Mouse (Mus musculus) lung, postnatal 0 days (tissue): ENCODE measurements around the gene Gemin7. TPM values are rescaled to one million over a fixed set of nuclear protein-coding genes. Genes with fewer than 3 reads are reported as not detected.

ENCODE experiments used
- ATAC-seq: fragments of 200-750 bp; cut with Nextera tagmentation; 2 replicates; pipeline ENCODE4 v1.8.0; 2017; ENCODE audit warnings: moderate library complexity
- DNase-seq: peaks from one replicate; pipeline ENCODE4 v3.0.0-alpha.2; 2016; ENCODE audit warnings: low spot score
- H3K27ac ChIP-seq: fragments of 300-500 bp; sonication (generic); 2 replicates; pipeline ENCODE4 v1.5.1; 2014; ENCODE audit warnings: antibody characterized with exemption, mild to moderate bottlenecking, low read length, mixed read lengths
- H3K27me3 ChIP-seq: fragments of 300-500 bp; sonication (generic); replicated peaks from 2 replicates; pipeline ENCODE4 v1.6.1; 2014; ENCODE audit warnings: low read length, mixed read lengths; ENCODE audit not compliant: insufficient read depth
- H3K36me3 ChIP-seq: fragments of 300-500 bp; sonication (generic); 2 replicates; pipeline ENCODE4 v1.6.1; 2014; ENCODE audit warnings: low read length, mixed read lengths; ENCODE audit not compliant: insufficient read depth
- H3K4me1 ChIP-seq: fragments of 300-500 bp; sonication (generic); 2 replicates; pipeline ENCODE4 v1.6.1; 2014; ENCODE audit warnings: antibody characterized with exemption, low read depth, low read length, mixed read lengths; ENCODE audit not compliant: insufficient read depth
- H3K4me2 ChIP-seq: fragments of 300-500 bp; sonication (generic); replicated peaks from 2 replicates; pipeline ENCODE4 v1.6.1; 2014; ENCODE audit warnings: low read depth, mild to moderate bottlenecking, low read length, moderate library complexity, mixed read lengths
- H3K4me3 ChIP-seq: fragments of 300-500 bp; sonication (generic); 2 replicates; pipeline ENCODE4 v1.5.1; 2014; ENCODE audit warnings: low read depth, low read length
- H3K9ac ChIP-seq: fragments of 300-500 bp; sonication (generic); replicated peaks from 2 replicates; pipeline ENCODE4 v1.6.1; 2014; ENCODE audit warnings: low read depth, mild to moderate bottlenecking
- H3K9me3 ChIP-seq: fragments of 300-500 bp; sonication (generic); 2 replicates; pipeline ENCODE4 v1.6.1; 2016; ENCODE audit warnings: low read length, mixed read lengths
- CTCF ChIP-seq: IDR thresholded peaks from 2 replicates; pipeline ENCODE4 v1.5.1; 2016; ENCODE audit warnings: antibody characterized with exemption, mild to moderate bottlenecking
- EP300 ChIP-seq: IDR thresholded peaks from 2 replicates; pipeline ENCODE4 v1.6.1; 2016; ENCODE audit warnings: antibody characterized with exemption, mild to moderate bottlenecking, control low read depth
- WGBS: fragments of 180-500 bp; shearing (Covaris S2); extraction: QIAGEN DNeasy Blood & Tissue Kit; methylation state at CpG from one replicate; pipeline ENCODE4 v1.1.7; 2014; 5-methylcytosine and 5-hydroxymethylcytosine counted together
- polyA plus RNA-seq: library from polyadenylated mRNA; unstranded; fragments of >200 nt; fragmentation: Nextera tagmentation; extraction: Ambion mirVana; gene quantifications from 2 replicates; pipeline ENCODE4 v1.2.1, GENCODE M21; 2015

The Gemin7 gene
- polyA plus RNA-seq = 161 and 163 TPM in 2 replicates

DNA sequence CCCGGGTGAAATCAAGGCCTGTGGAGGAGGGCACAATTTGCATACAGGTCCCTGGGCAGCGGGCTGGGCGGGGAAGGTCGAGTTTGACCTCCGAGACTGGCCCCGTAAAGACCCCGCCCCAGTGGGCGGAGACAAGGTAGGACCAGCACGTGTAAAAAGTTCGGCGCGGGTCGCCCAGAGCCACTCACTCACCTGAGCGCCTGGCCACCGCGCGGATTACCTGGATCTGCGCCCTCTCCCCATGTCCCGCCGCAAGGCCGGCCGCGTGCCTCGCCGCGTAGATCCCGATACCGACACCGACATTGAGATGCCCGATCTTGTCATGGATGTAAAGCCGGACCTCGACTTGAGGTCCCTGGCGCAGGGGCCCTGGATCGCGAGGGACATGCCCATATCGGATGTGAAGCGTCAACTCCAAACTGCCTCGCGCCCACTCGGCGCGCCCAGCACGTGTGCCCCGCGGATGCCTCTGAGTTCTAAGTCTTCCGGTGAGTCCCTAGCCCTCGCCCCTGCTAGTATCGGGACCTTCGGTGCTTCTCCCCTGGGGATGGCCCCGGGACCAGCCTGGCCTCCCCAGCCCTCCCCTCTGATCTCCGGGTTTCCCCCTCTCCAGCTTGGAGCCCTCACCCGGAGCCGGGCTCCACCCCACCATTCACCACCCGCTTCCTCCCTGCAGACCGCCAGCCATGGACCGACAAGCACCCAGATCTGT is at the start of gene Gemin7, which contains the start of gene Zfp296:
TSS of gene Gemin7 (minus strand) at position 455 of the 712 bp plus-strand sequence.
TSS of gene Zfp296 (plus strand) at position 147 of the 712 bp plus-strand sequence.
- H3K27me3 ChIP-seq = peaks cover 8% of the 10 kb centered on the region
- H3K4me3 ChIP-seq = peak within 1 kb of the TSS; percentile 43
- H3K36me3 ChIP-seq = peaks cover under 1% of the 10 kb centered on the region; the same call in 1 of the 2 replicates
- 0 out of 2 replicates have a peak within 1 kb of the TSS, but pooled peaks have one; percentile 5 for H3K9ac ChIP-seq
- H3K4me1 ChIP-seq = peaks cover 3% of the 10 kb centered on the region; the same call in 1 of the 2 replicates
- no peak for TF ChIP-seq EP300
- no peak for TF ChIP-seq CTCF
- H3K27ac ChIP-seq = no peak within 1 kb of the TSS
- ATAC-seq (no peak), DNase-seq (peak; percentile 20)
- H3K9me3 ChIP-seq = no peaks in the 10 kb centered on the region
- peak within 1 kb of the TSS; percentile 54 for H3K4me2 ChIP-seq
- WGBS = 2% methylated on average over 54 of the region's 56 CpGs

DNA sequence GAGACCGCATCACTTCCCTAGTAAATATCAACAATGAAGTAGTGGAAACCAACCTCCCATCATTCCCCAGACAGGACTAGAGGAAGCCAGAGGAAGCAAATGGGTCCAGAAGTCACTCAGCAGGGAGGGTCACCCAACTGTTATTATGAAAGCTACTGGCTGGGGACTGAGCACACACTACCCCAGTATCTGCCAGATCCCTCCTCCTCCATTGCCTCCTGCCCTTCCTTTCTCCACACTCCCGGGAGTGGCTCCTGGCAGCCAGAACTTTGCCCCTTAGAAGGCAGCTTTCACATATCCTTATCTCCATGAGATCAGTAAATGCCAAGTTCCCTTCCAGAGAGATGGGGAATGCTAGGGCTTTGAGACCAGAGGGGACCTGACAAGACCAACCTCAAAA is 46.0 kb upstream of the Gemin7 start:
- H3K4me3 ChIP-seq = no peak overlapping the region
- WGBS = 62% methylated on average over 2 of the region's 2 CpGs
- TF ChIP-seq EP300 = no peak
- no peak for TF ChIP-seq CTCF

DNA sequence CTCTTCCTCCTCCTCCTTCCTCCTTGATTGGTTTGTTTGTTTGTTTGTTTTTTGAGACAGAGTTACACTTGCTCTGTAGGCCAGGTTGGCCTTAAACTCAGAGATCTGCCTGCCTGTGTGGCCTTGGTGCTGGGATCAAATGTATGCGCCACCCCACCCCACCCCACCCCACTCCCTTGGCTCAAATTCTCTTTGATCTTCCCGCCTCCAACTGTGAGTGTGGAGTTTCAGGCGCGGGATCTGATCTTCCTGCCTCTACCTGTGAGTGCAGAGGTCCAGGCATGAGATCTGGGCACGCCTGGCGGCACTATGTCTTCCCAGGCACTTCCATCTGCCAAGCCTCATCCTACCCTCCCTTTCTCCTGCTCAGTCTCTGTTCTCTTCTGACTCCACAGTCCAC is 44.8 kb upstream of the Gemin7 start:
- 37% methylated on average over 6 of the region's 6 CpGs for WGBS
- TF ChIP-seq CTCF = no peak
- no peak for TF ChIP-seq EP300
- ATAC-seq = no peak

More for the DNA sequence above, 46.0 kb upstream of the Gemin7 start:
- Histone ChIP-seq H3K4me1 (no peaks in the 10 kb centered on the region), H3K27me3 (no peaks in the 10 kb centered on the region), H3K27ac (no peak overlapping the region), H3K9ac (no peak overlapping the region), H3K36me3 (no peaks in the 10 kb centered on the region), H3K4me2 (no peak overlapping the region), H3K9me3 (no peaks in the 10 kb centered on the region)
- DNase-seq = no peak
- ATAC-seq = no peak

DNA sequence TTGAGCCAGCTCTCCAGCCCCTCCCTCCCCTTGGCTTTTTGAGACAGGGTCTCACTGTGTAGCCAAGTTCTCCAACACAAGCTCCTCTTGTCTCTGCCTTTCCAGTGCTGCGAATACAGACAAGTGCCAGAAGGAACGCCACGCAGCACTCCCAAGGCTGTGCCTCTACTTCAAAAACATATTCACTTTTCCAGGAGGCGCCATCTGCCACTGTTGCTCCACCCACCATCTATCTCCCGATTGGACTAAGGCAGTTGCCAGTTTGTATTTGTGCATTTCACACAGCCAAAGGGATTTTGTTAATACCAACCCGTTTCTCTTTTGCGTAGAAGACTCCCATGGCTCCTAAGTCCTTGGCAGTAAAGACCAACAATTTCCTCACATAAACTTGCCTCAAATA is 43.4 kb upstream of the Gemin7 start:
- no peaks in the 10 kb centered on the region for H3K36me3 ChIP-seq
- 92% methylated on average over 7 of the region's 7 CpGs for WGBS
- no peak overlapping the region for H3K27ac ChIP-seq
- no peak overlapping the region for H3K9ac ChIP-seq
- H3K4me2 ChIP-seq = no peak overlapping the region
- TF ChIP-seq CTCF = no peak
- TF ChIP-seq EP300 = no peak
- H3K4me1 ChIP-seq = no peaks in the 10 kb centered on the region
- no peak overlapping the region for H3K4me3 ChIP-seq
- DNase-seq (no peak), ATAC-seq (no peak)
- no peaks in the 10 kb centered on the region for H3K9me3 ChIP-seq
- no peaks in the 10 kb centered on the region for H3K27me3 ChIP-seq

More for the DNA sequence above, 44.8 kb upstream of the Gemin7 start:
- H3K4me1 ChIP-seq = no peaks in the 10 kb centered on the region
- H3K27ac ChIP-seq = no peak overlapping the region
- no peak overlapping the region for H3K9ac ChIP-seq
- no peak for DNase-seq
- no peak overlapping the region for H3K4me2 ChIP-seq
- no peaks in the 10 kb centered on the region for H3K36me3 ChIP-seq
- no peak overlapping the region for H3K4me3 ChIP-seq
- H3K27me3 ChIP-seq = no peaks in the 10 kb centered on the region
- no peaks in the 10 kb centered on the region for H3K9me3 ChIP-seq

DNA sequence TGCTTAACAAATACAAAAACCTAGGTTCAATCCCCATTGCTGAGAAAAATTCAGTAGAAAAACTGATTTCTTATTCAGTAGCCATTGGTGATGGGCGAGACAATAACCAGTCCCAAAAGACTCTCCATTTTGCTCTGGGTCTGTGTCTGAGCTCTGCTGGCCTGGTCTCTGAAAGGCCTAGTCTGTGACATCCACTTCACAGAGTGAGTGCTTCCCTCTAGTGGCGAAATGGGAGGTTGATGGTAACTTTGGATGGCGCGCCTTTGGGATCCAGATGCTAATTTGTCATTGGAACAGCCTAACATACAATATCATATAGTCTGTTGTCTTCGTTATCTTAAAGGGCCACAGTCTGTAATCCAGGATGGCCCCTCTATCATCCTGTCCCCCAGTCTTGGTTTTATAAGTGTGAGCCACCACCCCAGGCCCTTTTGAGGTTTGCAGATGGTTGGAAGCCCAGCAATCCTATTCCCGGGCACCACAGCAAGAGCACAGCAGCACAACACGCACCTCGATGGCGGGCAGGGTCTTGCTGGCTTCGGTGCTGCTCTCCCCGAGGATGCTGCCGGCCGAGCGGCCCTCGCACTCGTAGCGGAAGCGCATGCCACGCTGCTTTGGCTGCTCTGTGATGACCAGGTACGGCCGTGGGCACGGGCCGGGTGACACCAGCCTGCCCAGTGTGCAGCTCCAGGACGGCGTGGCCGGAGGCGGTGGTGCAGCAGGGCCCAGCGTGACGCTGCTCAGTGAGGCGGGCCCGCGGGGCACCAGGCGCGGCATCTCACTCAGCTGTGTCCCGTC is 41.8 kb upstream of the Gemin7 start:
- no peaks in the 10 kb centered on the region for H3K9me3 ChIP-seq
- 8% methylated on average over 31 of the region's 35 CpGs for WGBS
- peak overlapping the region; percentile 37 for H3K4me2 ChIP-seq
- DNase-seq (peak; percentile 87), ATAC-seq (peak; percentile 84)
- H3K4me3 ChIP-seq = no peak overlapping the region
- H3K27ac ChIP-seq = 0 out of 2 replicates have a peak overlapping the region, but pooled peaks have one; percentile 17
- peak overlapping the region; percentile 20; the same call in 1 of the 2 replicates for H3K9ac ChIP-seq
- 0 out of 2 replicates have a peak, but pooled peaks cover 8% of the 10 kb centered on the region for H3K36me3 ChIP-seq
- H3K27me3 ChIP-seq = no peaks in the 10 kb centered on the region
- TF ChIP-seq CTCF (peak; percentile 93), EP300 (no peak)
- H3K4me1 ChIP-seq = no peaks in the 10 kb centered on the region

DNA sequence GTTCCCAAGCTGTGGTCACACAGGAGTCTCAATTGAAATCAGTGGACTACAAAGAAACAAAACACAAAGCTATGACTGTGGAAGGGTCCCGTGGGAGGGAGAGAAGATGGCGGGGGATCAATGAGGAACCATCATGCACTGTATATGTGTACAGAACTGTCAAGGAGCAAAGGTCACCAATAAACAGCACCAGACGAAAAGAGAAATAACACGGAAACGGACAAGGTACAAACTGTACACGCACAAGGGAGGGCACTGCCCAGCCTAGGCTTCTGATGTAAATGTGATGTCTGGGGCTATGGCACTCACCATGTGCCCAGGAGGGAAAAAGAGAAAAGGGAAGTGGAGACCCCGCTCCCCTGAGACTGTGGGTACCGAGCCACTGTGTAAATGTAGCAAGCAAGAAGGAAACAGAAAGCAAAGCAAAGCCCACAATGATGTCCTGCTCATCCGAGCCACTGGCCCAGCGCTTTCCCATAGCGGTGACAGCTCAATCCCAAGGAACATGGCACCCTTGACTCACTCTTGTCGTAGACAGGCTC is 37.7 kb upstream of the Gemin7 start:
- Histone ChIP-seq H3K4me2 (no peak overlapping the region), H3K27ac (no peak overlapping the region), H3K36me3 (peaks cover 15% of the 10 kb centered on the region; the same call in 1 of the 2 replicates), H3K4me3 (no peak overlapping the region), H3K9ac (no peak overlapping the region), H3K4me1 (no peaks in the 10 kb centered on the region), H3K9me3 (no peaks in the 10 kb centered on the region), H3K27me3 (no peaks in the 10 kb centered on the region)
- no peak for ATAC-seq
- no peak for DNase-seq
- 82% methylated on average over 12 of the region's 12 CpGs for WGBS
- TF ChIP-seq CTCF (no peak), EP300 (no peak)
